Mouse (Mus musculus): Measurements from ENCODE around the gene Dbx1. TPM values are rescaled to one million over a fixed set of nuclear protein-coding genes. Genes with fewer than 3 reads are reported as not detected.

Dbx1 gene
- total RNA-seq, 2 experiments from 2014 or later: not detected

- ATAC-seq (replicated peaks; ENCODE audit: low FRiP score, poor library complexity, severe bottlenecking): no peak
Observed at GRCm38 (mm10) chr7:49634291-49635073, 2.2 kb downstream of the Dbx1 start.

GRCm38 (mm10) chr7:49633375-49633956, 3.2 kb downstream of the Dbx1 start:
- no peak for ATAC-seq (replicated peaks; ENCODE audit: low FRiP score, poor library complexity, severe bottlenecking)

- ATAC-seq (replicated peaks; ENCODE audit: low FRiP score, poor library complexity, severe bottlenecking): no peak
Observed at GRCm38 (mm10) chr7:49632391-49632790, 4.3 kb downstream of the Dbx1 start.

GRCm38 (mm10) chr7:49631885-49632284, 4.8 kb downstream of the Dbx1 start:
- ATAC-seq (replicated peaks; ENCODE audit: low FRiP score, poor library complexity, severe bottlenecking): no peak

- no peak for ATAC-seq (replicated peaks; ENCODE audit: low FRiP score, poor library complexity, severe bottlenecking)
Observed at GRCm38 (mm10) chr7:49620160-49620559, 16.5 kb downstream of the Dbx1 start.

GRCm38 (mm10) chr7:49617087-49617486, 19.6 kb downstream of the Dbx1 start:
- ATAC-seq (replicated peaks; ENCODE audit: low FRiP score, poor library complexity, severe bottlenecking): no peak

- no peak for ATAC-seq (replicated peaks; ENCODE audit: low FRiP score, poor library complexity, severe bottlenecking)
Observed at GRCm38 (mm10) chr7:49616258-49616735, 20.4 kb downstream of the Dbx1 start.

- no peak for ATAC-seq (replicated peaks; ENCODE audit: low FRiP score, poor library complexity, severe bottlenecking)
Observed at GRCm38 (mm10) chr7:49604965-49605795, 31.5 kb downstream of the Dbx1 start.

- ATAC-seq (replicated peaks; ENCODE audit: low FRiP score, poor library complexity, severe bottlenecking): no peak
Observed at GRCm38 (mm10) chr7:49604244-49604643, 32.4 kb downstream of the Dbx1 start.

- ATAC-seq (replicated peaks; ENCODE audit: low FRiP score, poor library complexity, severe bottlenecking): no peak
Observed at GRCm38 (mm10) chr7:49601191-49601975, 35.3 kb downstream of the Dbx1 start.

- ATAC-seq (replicated peaks; ENCODE audit: low FRiP score, poor library complexity, severe bottlenecking): no peak
Observed at GRCm38 (mm10) chr7:49599950-49600349, 36.7 kb downstream of the Dbx1 start.

- ATAC-seq (replicated peaks; ENCODE audit: low FRiP score, poor library complexity, severe bottlenecking): no peak
Observed at GRCm38 (mm10) chr7:49598225-49598624, 38.4 kb downstream of the Dbx1 start.

- no peak for ATAC-seq (replicated peaks; ENCODE audit: low FRiP score, poor library complexity, severe bottlenecking)
Observed at GRCm38 (mm10) chr7:49597776-49598175, 38.9 kb downstream of the Dbx1 start.

- no peak for ATAC-seq (replicated peaks; ENCODE audit: low FRiP score, poor library complexity, severe bottlenecking)
Observed at GRCm38 (mm10) chr7:49589635-49590034, 47.0 kb downstream of the Dbx1 start.

- ATAC-seq (replicated peaks; ENCODE audit: low FRiP score, poor library complexity, severe bottlenecking): no peak
Observed at GRCm38 (mm10) chr7:49586530-49587120, 50.0 kb downstream of the Dbx1 start.

- ATAC-seq (replicated peaks; ENCODE audit: low FRiP score, poor library complexity, severe bottlenecking): no peak
Observed at GRCm38 (mm10) chr7:49583176-49583575, 53.5 kb downstream of the Dbx1 start.

GRCm38 (mm10) chr7:49582551-49582950, 54.1 kb downstream of the Dbx1 start:
- ATAC-seq (replicated peaks; ENCODE audit: low FRiP score, poor library complexity, severe bottlenecking): no peak

- no peak for ATAC-seq (replicated peaks; ENCODE audit: low FRiP score, poor library complexity, severe bottlenecking)
Observed at GRCm38 (mm10) chr7:49581951-49582350, 54.7 kb downstream of the Dbx1 start.

All from erythroid progenitor cell, adult 5-6 weeks (primary cell).